Mouse (Mus musculus): ENCODE data around the gene Npepps.
"Not testable (repeated sequence)": the region's sequence is repeated elsewhere in the genome, so short reads cannot be mapped to it uniquely, and the experiment has no call there.

The Npepps gene

DNA sequence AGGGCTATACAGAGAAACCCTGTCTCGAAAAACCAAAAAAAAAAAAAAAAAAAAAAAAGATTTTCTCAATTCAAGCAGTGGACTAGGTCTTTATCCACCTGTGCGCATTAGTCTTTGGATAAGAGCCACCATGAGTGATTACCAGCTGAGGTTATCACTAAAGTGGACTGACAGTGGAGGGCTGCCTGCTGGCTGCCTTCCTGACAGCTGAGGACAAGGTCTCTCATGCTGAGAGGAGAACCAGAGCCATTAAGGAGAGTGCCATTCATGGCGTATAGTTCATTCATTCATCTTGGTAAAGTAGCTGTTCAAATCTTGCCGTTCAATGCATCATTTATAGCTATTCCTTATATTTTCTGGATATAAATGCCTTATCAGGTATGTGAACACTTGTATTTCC lies 16.1 kb upstream of the Npepps start:
- DNase-seq (ENCODE audit: extremely low spot score, low read depth, low spot score): no peak

DNA sequence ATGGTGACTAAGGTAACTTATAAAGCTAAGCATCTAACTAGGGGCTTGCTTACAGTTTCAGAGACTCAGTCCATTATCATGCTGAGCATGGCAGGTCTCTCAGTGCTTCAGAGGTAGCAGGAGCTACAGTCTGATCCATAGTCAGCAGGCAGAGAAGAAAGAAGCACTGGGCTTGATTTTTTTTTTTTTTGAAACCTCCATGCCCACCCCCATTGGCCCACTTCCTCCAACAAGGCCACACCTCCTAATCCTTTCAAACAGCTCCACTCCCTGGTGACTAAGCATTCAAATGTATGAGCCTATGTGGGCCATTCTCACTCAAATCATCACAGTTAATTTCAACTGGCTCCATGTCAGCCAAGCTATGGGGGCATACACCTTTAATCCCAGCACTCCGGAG lies 12.3 kb upstream of the Npepps start:
- no peak for DNase-seq (ENCODE audit: extremely low spot score, low read depth, low spot score)

DNA sequence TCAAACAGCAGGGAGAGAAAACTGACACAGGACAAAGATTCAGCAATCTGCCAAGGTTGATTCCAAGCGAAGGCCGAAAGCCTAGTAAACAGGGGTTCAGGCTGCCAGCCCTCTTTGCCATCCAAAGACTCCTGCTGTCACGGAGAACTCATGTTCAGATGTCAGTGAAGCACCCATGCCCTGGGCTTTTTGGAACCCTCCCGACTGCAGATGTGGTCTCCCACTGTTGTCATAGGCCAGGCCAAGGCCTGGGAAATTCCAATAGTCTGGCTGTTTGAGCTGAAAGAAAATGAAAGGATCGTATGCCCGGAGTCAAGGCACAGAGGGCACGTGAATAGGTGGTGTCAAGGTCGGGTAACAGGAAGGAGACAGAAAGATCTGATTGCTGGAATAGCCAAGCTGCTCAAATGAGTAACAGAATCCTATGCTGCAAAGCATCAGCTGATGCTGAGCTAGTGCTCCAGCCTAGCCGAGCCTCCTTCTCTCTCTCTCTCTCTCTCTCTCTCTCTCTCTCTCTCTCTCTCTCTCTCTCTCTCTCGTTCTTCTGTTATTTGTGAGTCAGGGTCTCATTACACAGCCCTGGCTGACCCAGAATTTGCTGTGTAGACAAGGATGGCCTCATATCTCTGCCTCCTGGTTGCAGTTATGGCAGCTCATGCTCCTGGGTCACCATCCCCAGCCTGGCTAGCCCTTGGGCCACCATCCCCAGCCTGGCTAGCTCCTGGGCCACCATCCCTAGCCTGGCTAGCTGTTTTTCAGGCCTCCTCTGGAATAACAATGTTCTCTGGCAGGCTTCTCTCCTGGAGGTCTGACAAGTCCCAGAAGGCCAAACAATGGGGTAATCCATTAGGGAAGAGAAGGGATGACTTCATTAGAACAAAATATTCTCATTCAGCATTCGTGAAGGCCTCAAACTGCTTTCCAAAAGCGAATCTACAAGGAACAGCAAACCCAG lies 9.1 kb upstream of the Npepps start:
- DNase-seq (ENCODE audit: extremely low spot score, low read depth, low spot score): no peak

DNA sequence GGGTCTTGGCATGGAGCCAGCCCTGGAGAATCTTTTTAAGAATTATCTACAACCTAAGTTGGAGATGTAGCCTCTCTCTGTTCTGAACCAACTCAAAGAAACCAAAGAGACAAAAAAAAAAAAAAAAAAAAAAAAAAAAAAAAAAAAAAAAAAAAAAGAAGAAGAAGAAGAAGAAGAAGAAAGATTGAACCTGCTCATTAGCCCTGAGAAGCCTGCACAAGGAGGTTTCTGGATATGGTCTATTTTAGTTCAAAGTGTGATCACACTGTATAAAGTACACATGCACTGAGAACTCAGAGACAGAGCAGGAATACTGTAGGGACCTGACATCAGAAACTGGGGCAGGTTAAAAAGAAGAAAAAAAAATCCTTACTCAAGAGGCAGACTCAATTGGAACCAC lies 7.2 kb upstream of the Npepps start:
- DNase-seq (ENCODE audit: extremely low spot score, low read depth, low spot score): no peak

DNA sequence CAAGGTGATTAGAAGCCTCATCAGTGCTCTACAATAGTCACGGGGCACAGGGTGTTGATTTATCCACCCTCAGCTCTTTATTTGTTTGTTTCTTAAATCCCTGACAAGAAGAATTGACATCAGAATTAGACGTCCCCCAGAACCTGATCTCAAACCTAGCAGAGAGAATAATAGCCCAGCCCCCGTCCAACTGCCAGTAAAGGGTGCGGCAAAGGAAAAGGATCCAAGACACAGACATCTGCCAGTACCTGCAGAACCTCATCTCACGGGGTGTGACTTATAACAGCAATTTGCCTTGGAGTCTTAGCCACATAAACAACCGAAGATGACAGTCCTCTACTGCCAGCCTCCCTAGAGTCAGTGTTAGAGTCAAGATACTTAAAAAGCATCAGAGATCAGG lies 6.5 kb upstream of the Npepps start:
- no peak for DNase-seq (ENCODE audit: extremely low spot score, low read depth, low spot score)

DNA sequence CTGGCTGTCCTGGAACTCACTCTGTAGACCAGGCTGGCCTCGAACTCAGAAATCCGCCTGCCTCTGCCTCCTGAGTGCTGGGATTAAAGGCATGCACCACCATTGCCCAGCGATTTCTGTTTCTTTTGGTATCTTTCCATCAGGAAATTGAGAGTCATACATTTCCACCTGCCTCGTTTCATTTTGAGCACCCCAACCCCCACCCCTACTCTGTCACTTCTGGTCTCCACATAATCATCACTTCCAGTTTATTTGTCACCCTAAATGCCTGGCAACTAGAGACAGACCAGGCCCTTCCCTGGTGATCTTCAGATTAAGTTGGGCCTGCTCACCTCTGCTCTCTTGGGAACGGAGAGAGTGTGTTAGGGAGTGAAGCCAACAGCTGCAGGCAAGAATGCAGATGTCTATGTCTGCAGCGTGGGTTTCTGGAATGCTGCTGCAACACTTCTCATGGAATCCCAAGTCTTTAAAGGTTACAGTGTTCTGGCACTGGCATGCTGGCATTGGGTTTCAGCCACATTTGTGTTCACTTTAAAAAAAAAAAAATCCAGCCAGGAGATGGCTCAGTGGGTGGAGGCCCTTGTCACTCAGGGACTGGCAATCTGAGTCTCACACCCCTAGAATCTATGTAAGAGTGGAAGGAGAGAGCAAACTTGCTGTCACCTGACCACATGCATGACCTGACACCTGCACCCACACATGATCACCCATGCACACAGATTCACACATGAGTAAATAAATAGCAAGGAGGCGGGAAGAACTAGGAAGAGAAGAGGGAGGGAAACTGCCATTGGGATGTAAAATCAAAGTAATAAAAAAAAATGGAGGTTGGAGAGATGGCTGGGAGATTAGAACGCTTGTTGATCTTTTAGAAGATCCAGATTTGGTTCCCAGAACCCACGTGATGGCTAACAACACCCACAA lies 5.7 kb upstream of the Npepps start:
- DNase-seq (ENCODE audit: extremely low spot score, low read depth, low spot score): no peak

DNA sequence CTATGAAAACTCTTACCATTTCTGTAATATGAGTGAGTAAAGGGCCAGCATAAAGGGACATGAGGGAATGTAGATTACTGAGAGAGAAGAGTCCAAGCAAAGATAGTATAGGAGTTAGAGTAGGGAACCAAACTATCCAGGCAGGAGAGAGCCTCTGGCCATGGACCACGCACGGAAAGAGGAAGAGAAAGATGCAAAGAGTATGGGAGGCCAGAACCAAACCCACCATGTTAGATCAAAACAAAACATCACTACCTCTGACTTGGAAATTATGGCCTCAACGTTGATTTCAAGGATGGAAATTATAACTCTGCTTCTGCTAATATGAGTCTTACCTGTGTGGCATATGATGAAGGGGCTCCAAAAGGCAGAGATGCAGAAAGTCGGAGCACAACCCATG lies 4.4 kb upstream of the Npepps start:
- no peak for DNase-seq (ENCODE audit: extremely low spot score, low read depth, low spot score)

DNA sequence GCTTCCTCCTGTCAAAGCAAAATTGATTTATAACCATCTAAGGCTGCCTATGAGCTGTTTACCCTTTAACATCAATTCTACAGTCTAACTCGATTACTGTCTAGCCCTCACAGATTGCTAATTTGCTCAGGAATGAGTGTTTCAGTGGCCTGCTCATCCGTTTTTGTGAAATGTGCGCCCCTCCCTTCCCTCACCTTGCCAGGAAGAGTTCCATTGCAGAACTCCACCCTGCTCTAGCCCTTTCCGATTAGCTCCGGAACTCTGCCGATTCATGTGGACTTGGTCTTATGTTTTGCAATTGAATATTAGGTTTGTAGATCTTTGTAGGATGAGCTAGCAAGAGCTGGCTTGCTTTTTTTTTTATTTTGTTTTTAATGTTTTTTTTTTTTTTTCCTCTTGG lies 1.7 kb upstream of the Npepps start:
- no peak for DNase-seq (ENCODE audit: extremely low spot score, low read depth, low spot score)

DNA sequence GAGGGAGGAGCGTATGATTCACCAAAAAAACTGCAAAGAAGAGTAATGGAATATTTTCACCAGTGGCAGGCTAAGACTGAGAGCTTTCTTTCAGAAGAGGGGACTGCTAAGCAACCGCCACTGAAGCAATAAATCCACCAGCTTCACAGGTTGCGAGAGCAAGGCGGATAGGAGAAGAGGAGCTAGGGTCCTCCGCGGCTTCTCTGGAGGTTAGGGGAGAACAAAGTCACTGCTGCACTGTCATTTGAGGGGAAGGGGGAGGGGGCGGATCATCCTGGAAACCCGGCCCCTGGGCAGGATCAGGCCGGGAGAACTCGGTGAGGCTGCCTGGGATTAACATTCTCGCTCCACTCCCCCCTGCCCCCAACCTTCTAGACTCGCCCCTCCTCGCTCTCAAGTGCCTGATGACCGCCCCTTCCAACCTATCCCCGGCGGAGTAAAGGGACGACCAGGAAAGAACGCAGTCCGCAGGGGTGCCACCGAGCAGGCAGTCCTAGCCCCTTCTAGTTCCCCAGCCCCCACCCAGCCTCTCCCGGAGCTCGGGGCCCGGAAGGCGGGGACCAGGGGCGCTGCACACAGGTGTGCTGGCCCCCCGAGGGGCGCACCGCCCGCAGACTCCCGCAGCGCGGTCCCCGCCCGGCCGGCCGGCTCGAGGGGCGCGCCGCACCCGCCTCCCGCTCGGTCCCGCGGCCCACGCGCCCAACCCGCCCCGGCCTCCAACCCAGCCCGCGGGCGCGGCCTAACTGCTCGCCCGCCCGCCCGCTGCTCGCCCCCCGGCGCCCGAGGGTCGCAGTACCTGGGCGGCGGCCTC lies 828 bp downstream of the Npepps start:
- no peak for DNase-seq (ENCODE audit: extremely low spot score, low read depth, low spot score)

DNA sequence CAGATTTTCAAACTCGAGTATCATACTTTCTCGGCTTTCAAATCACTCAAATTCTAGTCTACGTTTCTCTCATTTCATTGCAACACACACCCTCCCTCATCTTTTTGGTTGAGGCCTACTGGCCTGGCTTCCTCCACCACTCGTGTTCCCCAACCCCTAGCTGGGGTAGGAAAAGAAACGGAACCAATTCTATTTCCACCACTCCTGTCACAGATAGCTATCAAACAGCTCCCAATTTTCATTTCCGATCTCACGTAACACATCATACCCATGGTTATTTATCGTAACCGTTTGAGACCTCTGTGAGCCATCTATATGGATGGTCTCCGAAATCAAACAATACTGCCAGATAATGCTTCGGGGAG lies 1.4 kb downstream of the Npepps start:
- no peak for DNase-seq (ENCODE audit: extremely low spot score, low read depth, low spot score)

DNA sequence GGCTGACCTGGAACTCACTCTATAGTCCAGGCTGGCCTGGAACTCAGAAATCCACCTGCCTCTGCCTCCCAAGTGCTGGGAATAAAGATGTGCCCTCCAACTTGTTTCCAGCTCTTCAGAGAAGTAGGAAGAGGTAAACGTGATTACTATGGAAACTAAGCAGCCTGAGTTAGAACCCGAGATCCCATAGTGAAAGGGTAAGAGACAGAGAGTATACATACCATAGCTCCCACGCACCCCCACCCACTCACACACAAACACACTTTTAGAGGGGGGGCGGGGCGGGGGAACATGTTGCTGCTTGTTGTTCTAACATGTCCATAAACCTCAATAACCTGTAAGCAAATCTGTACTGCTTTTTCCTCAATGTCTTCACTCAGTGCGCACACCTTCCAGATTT lies 2.0 kb downstream of the Npepps start:
- no peak for DNase-seq (ENCODE audit: extremely low spot score, low read depth, low spot score)

DNA sequence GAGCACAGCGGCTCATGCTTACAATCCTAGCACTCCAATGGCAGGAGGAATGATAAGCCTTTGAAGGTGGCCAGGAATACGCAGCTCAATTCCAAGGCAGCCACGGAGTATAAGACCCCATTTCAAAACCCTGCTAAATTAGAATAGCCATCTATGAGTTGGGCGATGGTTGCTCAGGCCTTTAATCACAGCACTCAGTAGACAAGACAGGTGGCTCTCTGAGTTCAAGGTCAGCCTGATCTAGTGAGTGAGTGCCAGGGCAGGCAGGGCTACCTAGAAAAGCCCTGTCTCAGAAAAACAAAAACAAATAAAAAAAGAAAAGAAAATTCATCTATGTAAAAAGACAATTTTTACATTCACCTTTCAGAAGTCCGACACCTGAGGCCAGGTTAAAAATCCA lies 3.3 kb downstream of the Npepps start:
- no peak for DNase-seq (ENCODE audit: extremely low spot score, low read depth, low spot score)

DNA sequence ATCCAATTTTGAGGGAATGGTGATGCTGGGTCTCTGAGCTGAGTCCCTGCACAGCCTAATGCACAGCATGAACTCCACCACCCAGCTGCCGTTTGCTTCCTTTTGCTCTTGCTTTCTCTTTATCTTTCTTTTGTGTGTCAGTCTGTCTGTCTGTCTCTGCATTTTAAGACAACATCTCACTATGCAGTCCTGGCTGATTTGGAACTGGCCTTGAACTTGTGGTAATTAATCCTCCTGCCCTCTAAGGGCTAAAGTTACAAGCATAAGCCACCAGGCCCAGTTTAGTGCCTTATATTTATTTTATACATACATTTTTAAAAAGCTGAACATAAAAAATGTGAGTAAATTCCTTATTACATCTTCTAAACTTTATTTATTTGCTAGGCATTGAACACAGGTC lies 4.4 kb downstream of the Npepps start:
- DNase-seq (ENCODE audit: extremely low spot score, low read depth, low spot score): no peak

DNA sequence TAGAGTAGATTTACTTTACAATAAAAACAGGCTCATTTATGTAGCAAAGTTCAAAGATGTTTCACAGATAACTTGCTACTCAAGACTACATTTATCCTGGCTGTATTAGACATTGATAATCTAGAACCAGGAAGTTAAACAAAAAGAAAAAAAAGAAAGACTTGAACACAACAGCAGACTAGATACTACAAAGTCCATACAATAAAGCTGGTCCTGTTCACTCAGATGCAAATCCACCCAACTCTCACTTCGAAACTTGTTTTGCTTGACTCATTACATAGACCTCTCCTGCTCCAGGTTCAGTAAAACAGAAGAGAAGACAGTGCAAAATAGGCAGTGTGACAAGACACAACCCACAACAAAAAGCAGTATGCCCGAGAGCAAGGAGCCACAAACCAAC lies 5.1 kb downstream of the Npepps start:
- no peak for DNase-seq (ENCODE audit: extremely low spot score, low read depth, low spot score)

DNA sequence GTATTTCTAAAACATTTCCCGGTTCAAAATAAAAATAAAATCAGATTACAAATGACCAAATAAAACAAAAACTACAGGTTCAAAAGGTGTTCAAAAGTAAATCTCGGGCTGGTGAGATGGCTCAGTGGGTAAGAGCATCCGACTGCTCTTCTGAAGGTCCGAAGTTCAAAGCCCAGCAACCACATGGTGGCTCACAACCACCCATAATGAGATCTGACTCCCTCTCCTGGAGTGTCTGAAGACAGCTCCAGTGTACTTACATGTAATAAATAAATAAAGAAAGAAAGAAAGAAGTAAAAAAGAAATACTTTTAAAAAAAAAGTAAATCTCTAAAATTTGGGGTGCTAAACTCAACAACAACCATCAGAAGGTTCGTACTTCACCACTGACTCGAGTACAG lies 5.5 kb downstream of the Npepps start:
- not testable (repeated sequence) for DNase-seq (ENCODE audit: extremely low spot score, low read depth, low spot score)

DNA sequence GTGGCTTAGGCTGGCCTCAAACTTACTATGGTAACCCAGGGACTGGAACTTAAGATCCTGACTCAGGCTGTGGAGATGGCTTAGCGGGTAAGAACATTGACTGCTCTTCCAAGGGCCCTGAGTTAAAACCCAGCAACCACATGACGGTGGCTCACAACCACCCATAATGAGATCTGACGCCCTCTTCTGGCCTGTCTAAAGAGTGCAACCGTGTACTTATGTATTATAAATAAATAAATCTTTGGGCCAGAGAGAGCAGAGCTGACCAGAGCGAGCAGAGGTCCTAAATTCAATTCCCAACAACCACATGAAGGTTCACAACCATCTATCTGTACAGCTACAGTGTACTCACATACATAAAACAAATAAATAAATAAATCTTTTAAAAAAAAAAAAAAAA lies 6.8 kb downstream of the Npepps start:
- no peak for DNase-seq (ENCODE audit: extremely low spot score, low read depth, low spot score)

DNA sequence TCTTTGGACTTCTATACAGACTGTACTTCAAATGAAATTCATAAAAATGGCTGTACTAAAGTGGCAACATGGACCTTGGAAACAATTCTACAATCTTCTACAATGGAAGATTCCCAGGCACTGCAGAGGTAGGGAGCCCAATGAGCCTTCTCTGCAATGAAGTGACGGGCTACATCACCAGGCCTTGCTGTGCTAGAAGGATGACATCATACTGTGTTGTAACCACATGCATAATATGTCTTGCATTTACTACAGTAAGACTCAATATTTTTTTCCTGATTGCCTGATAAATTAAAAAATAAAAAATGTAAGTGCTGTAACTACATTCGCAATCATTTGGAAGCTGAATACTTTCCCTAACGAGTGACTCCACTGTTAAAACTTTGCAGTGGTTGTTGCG lies 7.6 kb downstream of the Npepps start:
- no peak for DNase-seq (ENCODE audit: extremely low spot score, low read depth, low spot score)

DNA sequence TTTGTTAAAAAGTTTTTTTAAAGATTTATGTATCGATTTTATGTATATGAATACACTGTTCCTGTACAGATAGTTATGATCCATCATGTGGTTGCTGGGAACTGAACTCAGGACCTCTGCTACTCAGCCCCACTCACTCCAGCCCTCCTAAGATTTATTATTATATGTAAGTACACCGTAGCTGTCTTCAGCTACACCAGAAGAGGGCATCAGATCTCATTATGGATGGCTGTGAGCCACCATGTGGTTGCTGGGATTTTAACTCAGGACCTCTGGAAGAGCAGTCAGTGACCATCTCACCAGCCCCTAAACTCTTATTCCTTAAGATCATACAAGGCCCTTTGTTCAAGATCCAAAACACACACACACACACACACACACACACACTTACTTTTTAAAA lies 10.4 kb downstream of the Npepps start:
- DNase-seq (ENCODE audit: extremely low spot score, low read depth, low spot score): not testable (repeated sequence)

DNA sequence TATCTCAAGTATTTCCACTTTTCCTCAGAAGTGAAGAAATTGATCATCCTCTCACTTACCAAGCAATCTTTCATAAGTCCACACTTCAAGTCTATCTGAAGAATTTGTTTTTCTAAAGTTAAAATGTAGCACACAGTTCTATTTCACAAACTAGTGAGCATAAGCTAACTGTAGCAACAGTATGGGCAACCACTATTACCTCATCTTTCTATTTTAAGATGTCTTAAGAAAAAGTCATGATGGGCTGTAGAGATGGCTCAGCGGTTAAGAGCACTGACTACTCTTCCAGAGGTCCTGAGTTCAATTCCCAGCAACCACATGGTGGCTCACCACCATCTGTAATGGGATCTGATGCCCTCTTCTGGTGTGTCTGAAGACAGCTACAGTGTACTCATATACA lies 13.9 kb downstream of the Npepps start:
- DNase-seq (ENCODE audit: extremely low spot score, low read depth, low spot score): not testable (repeated sequence)

DNA sequence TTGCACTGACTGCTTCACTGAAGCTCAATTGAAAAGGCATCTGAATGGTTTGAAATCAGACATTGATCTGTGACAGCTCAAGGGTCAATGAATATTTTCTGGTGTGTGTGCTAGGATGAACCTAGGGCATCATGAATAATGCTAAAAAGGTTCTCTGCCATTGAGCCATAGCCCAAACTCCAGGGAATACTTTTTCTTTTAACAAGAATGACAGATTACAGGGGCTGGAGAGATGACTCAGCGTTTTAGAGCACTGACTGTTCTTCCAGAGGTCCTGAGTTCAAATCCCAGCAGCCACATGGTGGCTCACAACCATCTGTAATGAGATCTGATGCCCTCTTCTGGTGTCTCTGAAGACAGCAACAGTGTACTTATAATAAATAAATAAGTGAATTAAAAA lies 30.8 kb downstream of the Npepps start:
- not testable (repeated sequence) for DNase-seq (ENCODE audit: extremely low spot score, low read depth, low spot score)

DNA sequence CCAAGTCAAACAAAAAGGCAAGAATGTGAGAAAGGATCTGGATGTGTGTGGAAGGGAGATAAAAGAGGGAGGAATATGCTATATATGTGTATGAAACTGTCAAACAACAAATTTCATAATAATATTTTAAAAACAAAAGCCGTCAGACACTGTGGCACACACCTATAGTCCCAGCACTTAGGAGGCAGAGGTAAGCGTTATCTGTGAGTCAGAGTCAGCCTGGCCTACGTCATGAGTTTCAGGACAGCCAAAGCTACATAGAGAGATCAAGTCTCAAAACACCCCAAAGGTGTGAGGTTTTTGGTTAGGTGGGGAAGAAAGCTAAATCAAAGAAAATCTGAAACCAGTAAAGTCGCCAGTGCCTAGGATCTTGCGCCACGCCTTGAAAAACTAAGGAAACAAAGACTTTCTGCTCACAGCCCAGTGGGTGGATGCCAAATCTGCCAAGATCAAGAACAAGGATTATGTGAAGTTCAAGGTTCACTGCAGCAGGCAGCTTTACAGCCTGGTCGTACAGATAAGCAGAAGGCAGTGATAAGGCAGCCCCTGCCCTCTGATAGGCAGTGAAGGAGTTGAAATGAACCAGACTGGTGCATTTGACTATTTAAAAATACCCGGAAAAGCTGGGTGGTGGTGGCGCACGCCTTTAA lies 33.8 kb downstream of the Npepps start:
- no peak for DNase-seq (ENCODE audit: extremely low spot score, low read depth, low spot score)
